Mouse (Mus musculus): ENCODE data around the gene Aspscr1.

DNA sequence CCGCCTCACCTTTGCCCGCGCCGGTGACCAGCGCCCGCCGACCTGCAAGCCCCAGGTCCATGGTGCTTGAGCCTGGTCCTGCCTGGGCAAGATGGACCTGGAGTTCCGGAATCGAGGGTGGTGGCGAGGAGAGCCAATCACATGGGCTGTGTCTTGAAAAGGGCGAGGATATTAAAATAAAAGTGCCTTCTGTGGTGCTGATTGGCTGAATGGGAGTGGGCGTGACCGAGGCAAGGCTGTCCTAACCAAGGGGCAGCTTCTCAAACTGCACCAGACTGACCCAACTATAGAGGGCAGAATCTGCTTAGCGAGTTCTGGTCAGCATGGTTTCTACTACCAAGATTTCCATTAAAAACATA lies 54.4 kb downstream of the Aspscr1 start, which contains the start of gene Dcxr:
- TF ChIP-seq POLR2A (IDR thresholded peaks at IDR 0.05; ENCODE audit: borderline replicate concordance, low read depth, low read length) (no peak), CTCF (IDR thresholded peaks at IDR 0.05; ENCODE audit: low read depth, low read length) (no peak)
